Mouse (Mus musculus) E14TG2a.4 (cell line): ENCODE results near the gene Cxcl12.

Experiments
- CTCF ChIP-seq: conservative IDR thresholded peaks from 2 replicates; pipeline ENCODE4 v1.5.1; 2014; ENCODE audit warnings: low read length
- NANOG ChIP-seq: IDR thresholded peaks from 2 replicates; pipeline ENCODE4 v1.6.1; 2014; ENCODE audit warnings: borderline replicate concordance, low read length, mixed read lengths

DNA sequence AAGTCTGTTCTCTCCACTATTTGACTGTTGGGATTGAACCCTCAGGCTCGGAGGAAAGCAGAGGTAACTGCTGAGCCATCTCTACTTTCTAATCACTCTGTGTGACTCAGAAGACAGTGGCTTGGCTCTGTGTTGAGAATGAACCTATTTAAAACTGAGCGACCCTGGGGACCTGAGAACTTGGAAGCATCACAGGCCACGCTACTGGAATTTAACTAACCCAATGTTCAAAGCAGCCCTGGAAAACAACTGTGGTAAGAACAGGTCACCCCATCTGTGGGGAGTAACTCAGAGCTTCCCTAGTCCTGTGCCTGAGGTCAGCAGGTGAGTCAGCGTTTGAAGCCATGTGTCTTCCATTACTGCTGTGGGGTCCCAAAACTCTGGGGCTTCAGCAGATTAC lies 17.0 kb downstream of the Cxcl12 start:
- TF ChIP-seq CTCF, result no peak
- no peak for TF ChIP-seq NANOG
